Mouse (Mus musculus) intestine, embryonic 16.5 days (tissue): ENCODE measurements around the gene Ube2e3. TPM values are rescaled to one million over a fixed set of nuclear protein-coding genes. Genes with fewer than 3 reads are reported as not detected.
A peak's percentile ranks its signal among the peaks of the same experiment; 100 is the strongest.

ENCODE experiments used
- ATAC-seq: fragments of 200-750 bp; cut with Nextera tagmentation; 2 replicates; pipeline ENCODE4 v1.8.0; 2017; ENCODE audit warnings: moderate TSS enrichment, moderate library complexity
- H3K27ac ChIP-seq: fragments of 300-500 bp; sonication (generic); 2 replicates; pipeline ENCODE4 v1.5.1; 2014; ENCODE audit warnings: mild to moderate bottlenecking, low read length
- H3K27me3 ChIP-seq: fragments of 300-500 bp; sonication (generic); replicated peaks from 2 replicates; pipeline ENCODE4 v1.6.1; 2014; ENCODE audit warnings: low read length, control low read depth, mixed read lengths; ENCODE audit not compliant: control insufficient read depth, insufficient read depth
- H3K36me3 ChIP-seq: fragments of 300-500 bp; sonication (generic); 2 replicates; pipeline ENCODE4 v1.6.1; 2014; ENCODE audit warnings: low read length, control low read depth; ENCODE audit not compliant: control insufficient read depth, insufficient read depth
- H3K4me1 ChIP-seq: fragments of 300-500 bp; sonication (generic); 2 replicates; pipeline ENCODE4 v1.6.1; 2014; ENCODE audit warnings: low read length, control low read depth, mixed read lengths; ENCODE audit not compliant: control insufficient read depth, insufficient read depth
- H3K4me2 ChIP-seq: fragments of 300-500 bp; sonication (generic); 2 replicates; pipeline ENCODE4 v1.6.1; 2014; ENCODE audit warnings: low read depth, low read length, control low read depth
- H3K4me3 ChIP-seq: fragments of 300-500 bp; sonication (generic); 2 replicates; pipeline ENCODE4 v1.5.1; 2014; ENCODE audit warnings: mild to moderate bottlenecking, low read length
- H3K9ac ChIP-seq: fragments of 300-500 bp; sonication (generic); 2 replicates; pipeline ENCODE4 v1.6.1; 2014; ENCODE audit warnings: low read depth, low read length
- H3K9me3 ChIP-seq: fragments of 300-500 bp; sonication (generic); 2 replicates; pipeline ENCODE4 v1.6.1; 2016; ENCODE audit warnings: low read length, control low read depth; ENCODE audit not compliant: control insufficient read depth
- WGBS: fragments of 180-500 bp; shearing (Covaris S2); extraction: QIAGEN DNeasy Blood & Tissue Kit; methylation state at CpG from one replicate; pipeline ENCODE4 v1.1.7; 2014; 5-methylcytosine and 5-hydroxymethylcytosine counted together
- polyA plus RNA-seq: library from polyadenylated mRNA; unstranded; fragments of >200 nt; fragmentation: Nextera tagmentation; extraction: Ambion mirVana; gene quantifications from 2 replicates; pipeline ENCODE4 v1.2.1, GENCODE M21; 2015

Ube2e3 gene
- polyA plus RNA-seq, 1 experiment from 2014 or later, result 84.7 TPM

- no peaks in the 10 kb centered on the region for H3K9me3 ChIP-seq
- H3K4me2 ChIP-seq, result no peak overlapping the region
- peaks cover 16% of the 10 kb centered on the region for H3K4me1 ChIP-seq
- no peak overlapping the region for H3K9ac ChIP-seq
- no peak overlapping the region for H3K4me3 ChIP-seq
- no peak for ATAC-seq
- H3K36me3 ChIP-seq, result no peaks in the 10 kb centered on the region
- H3K27me3 ChIP-seq, result no peaks in the 10 kb centered on the region
- H3K27ac ChIP-seq, result no peak overlapping the region
Measured at GRCm38 (mm10) chr2:78876002-78876401, 8.1 kb downstream of the Ube2e3 start.

- 96% methylated on average over 1 of the region's 1 CpGs for WGBS
- H3K27me3 ChIP-seq, result no peaks in the 10 kb centered on the region
- no peak for ATAC-seq
- H3K9ac ChIP-seq, result no peak overlapping the region
- no peaks in the 10 kb centered on the region for H3K36me3 ChIP-seq
- no peak overlapping the region for H3K4me2 ChIP-seq
- H3K4me3 ChIP-seq, result no peak overlapping the region
- peaks cover 9% of the 10 kb centered on the region for H3K4me1 ChIP-seq
- H3K9me3 ChIP-seq, result no peaks in the 10 kb centered on the region
- no peak overlapping the region for H3K27ac ChIP-seq
Measured at GRCm38 (mm10) chr2:78882068-78882467, 14.1 kb downstream of the Ube2e3 start.

GRCm38 (mm10) chr2:78882743-78883433 lies 15.0 kb downstream of the Ube2e3 start:
- peak; percentile 75 for ATAC-seq
- Histone ChIP-seq H3K4me1 (peaks cover 9% of the 10 kb centered on the region), H3K36me3 (no peaks in the 10 kb centered on the region), H3K27me3 (no peaks in the 10 kb centered on the region), H3K4me2 (no peak overlapping the region), H3K4me3 (no peak overlapping the region), H3K27ac (no peak overlapping the region), H3K9me3 (no peaks in the 10 kb centered on the region), H3K9ac (no peak overlapping the region)
- WGBS, result 87% methylated on average over 3 of the region's 3 CpGs

- no peak for ATAC-seq
- H3K36me3 ChIP-seq, result no peaks in the 10 kb centered on the region
- H3K4me1 ChIP-seq, result peaks cover 8% of the 10 kb centered on the region
- H3K4me2 ChIP-seq, result no peak overlapping the region
- H3K27me3 ChIP-seq, result no peaks in the 10 kb centered on the region
- H3K9ac ChIP-seq, result no peak overlapping the region
- no peak overlapping the region for H3K27ac ChIP-seq
- H3K9me3 ChIP-seq, result no peaks in the 10 kb centered on the region
- no peak overlapping the region for H3K4me3 ChIP-seq
- 72% methylated on average over 2 of the region's 2 CpGs for WGBS
Measured at GRCm38 (mm10) chr2:78886446-78886845, 18.5 kb downstream of the Ube2e3 start.

GRCm38 (mm10) chr2:78888190-78888589 lies 20.3 kb downstream of the Ube2e3 start:
- 29% methylated on average over 3 of the region's 3 CpGs for WGBS
- H3K9ac ChIP-seq, result no peak overlapping the region
- no peak for ATAC-seq

DNA sequence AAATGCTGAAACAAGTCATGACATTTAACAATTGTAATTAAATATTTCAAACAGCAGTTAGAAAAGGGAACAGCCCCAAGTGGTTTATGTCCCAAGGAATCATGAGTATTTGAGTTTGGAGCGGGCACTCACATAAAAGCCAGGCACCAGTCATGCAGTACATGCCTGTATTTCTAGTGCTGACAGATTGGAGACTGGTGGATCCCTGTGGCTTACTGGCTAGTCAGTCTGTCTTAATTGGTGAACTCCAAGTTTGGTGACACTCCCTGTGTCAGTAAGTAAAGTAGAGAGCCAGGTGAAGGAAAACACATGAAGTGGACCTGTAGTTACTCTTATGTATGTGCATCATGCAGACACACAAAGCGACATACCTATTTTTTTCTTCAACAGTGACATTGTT lies 27.3 kb downstream of the Ube2e3 start:
- H3K9me3 ChIP-seq, result no peaks in the 10 kb centered on the region
- no peaks in the 10 kb centered on the region for H3K27me3 ChIP-seq
- peaks cover 4% of the 10 kb centered on the region; the same call in 1 of the 2 replicates for H3K4me1 ChIP-seq
- no peak overlapping the region for H3K4me2 ChIP-seq
- ATAC-seq, result no peak
- no peak overlapping the region for H3K4me3 ChIP-seq
- no peak overlapping the region for H3K9ac ChIP-seq
- H3K27ac ChIP-seq, result no peak overlapping the region
- H3K36me3 ChIP-seq, result no peaks in the 10 kb centered on the region
- 86% methylated on average over 2 of the region's 2 CpGs for WGBS

More at GRCm38 (mm10) chr2:78888190-78888589, 20.3 kb downstream of the Ube2e3 start:
- Histone ChIP-seq H3K4me3 (no peak overlapping the region), H3K36me3 (no peaks in the 10 kb centered on the region), H3K4me2 (no peak overlapping the region), H3K4me1 (peaks cover 6% of the 10 kb centered on the region), H3K27ac (no peak overlapping the region), H3K9me3 (no peaks in the 10 kb centered on the region), H3K27me3 (no peaks in the 10 kb centered on the region)

DNA sequence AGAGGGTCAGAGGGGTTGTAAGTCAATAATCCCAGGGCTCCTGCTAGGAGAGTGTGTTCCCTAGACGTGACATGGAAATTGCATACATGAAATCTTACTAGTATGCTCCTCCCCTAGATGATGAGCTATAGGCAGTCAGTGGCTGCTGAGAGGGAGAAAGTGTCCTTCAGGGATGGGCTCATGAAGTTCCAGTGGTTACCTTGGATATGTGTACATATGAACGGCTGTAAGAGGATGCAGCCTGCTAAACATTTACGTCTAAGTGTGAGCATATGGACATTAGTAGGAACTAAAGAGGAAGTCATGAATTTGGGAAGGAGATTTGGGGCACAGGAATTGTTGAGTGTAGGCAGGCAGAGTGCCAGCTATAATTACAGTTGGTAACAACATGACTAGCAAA lies 38.0 kb downstream of the Ube2e3 start:
- 40% methylated on average over 3 of the region's 3 CpGs for WGBS
- Histone ChIP-seq H3K9ac (no peak overlapping the region), H3K27ac (no peak overlapping the region), H3K4me3 (no peak overlapping the region), H3K27me3 (no peaks in the 10 kb centered on the region), H3K4me2 (no peak overlapping the region), H3K9me3 (no peaks in the 10 kb centered on the region), H3K4me1 (peaks cover 4% of the 10 kb centered on the region; the same call in 1 of the 2 replicates), H3K36me3 (no peaks in the 10 kb centered on the region)
- no peak for ATAC-seq

- no peaks in the 10 kb centered on the region for H3K27me3 ChIP-seq
- no peak overlapping the region for H3K27ac ChIP-seq
- no peak overlapping the region for H3K9ac ChIP-seq
- no peaks in the 10 kb centered on the region for H3K9me3 ChIP-seq
- no peaks in the 10 kb centered on the region for H3K4me1 ChIP-seq
- ATAC-seq, result no peak
- H3K4me2 ChIP-seq, result no peak overlapping the region
- H3K4me3 ChIP-seq, result no peak overlapping the region
- no peaks in the 10 kb centered on the region for H3K36me3 ChIP-seq
Measured at GRCm38 (mm10) chr2:78911516-78911915, 43.6 kb downstream of the Ube2e3 start.

GRCm38 (mm10) chr2:78914861-78915260 lies 46.9 kb downstream of the Ube2e3 start:
- Histone ChIP-seq H3K4me3 (no peak overlapping the region), H3K4me1 (no peaks in the 10 kb centered on the region), H3K9me3 (no peaks in the 10 kb centered on the region), H3K4me2 (no peak overlapping the region), H3K36me3 (no peaks in the 10 kb centered on the region), H3K9ac (no peak overlapping the region), H3K27me3 (no peaks in the 10 kb centered on the region), H3K27ac (no peak overlapping the region)
- 0 out of 2 replicates have a peak, but pooled peaks have one; percentile 46 for ATAC-seq
- WGBS, result 79% methylated on average over 2 of the region's 2 CpGs
